11 mouse cellular contexts compared by ENCODE assay signal in the genomic region with DNA sequence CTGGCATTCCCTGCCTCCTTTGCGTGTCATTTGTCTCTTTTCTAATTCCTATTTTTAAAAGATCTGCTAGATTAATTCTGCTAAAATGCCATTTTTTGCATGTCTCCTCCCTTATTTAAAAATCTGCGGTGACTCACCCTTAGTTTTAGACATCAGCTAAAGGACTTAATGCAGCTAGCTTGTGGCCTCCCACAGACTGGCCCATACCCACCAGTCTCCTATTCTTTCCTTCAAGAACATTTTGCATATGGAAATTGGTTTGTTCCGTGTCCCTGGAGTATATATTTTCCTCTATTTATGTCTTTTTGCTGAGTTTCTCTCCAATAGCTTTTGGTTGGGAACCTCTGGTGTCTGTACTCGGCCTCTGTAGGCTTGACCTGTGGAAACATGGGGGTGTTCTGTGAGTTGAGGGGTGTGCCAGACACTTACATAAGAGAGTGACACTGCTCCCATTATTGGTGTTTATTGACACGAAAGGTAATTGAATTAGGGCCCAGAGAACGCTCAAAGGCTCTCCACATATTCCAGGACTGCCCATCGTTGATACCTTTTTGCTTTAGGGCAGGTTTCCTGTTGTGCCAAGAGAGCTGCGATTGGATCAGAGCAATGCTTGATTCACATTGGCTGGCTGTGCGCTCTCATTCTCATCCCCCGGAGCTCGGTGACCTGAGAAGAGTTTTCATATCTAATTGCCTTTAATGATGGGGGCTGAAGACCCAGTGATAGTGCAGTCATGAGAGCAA.
DNase-seq lines count a peak whose midpoint lies in the region; ATAC-seq and TF ChIP-seq lines count a peak whose summit lies in the region.
"Had no signal": no experiment of that assay in that cellular context is flagged by ENCODE, and none has a peak within 500 bp of the region (broad histone marks: within the 10 kb centered on the region; RNA-seq: fewer than 3 reads in every experiment).

No protein-coding gene starts in this region.

- peak overlapping the region; percentile 66; the same call in 1 of the 2 replicates for H3K27ac ChIP-seq in kidney, embryonic 14.5 days (ENCODE audit: low read depth, low read length)
- H3K27ac ChIP-seq in kidney, adult 2 months (ENCODE audit: insufficient read depth, low read depth, low read length), result no peak overlapping the region
- no peak overlapping the region for H3K27ac ChIP-seq in hindbrain, embryonic 11.5 days (ENCODE audit: low read depth, low read length)
- no peak overlapping the region; the same call in 1 of the 2 replicates for H3K27ac ChIP-seq in midbrain, postnatal 0 days (ENCODE audit: low read depth, low read length)
- H3K27ac ChIP-seq: liver, embryonic 12.5 days had no signal

- DNase-seq in cerebellum, postnatal 14 days, result no peak
- no peak for DNase-seq in kidney, adult 2 months
- DNase-seq in hindbrain, embryonic 11.5 days (ENCODE audit: low spot score), result no peak
- no peak for DNase-seq in midbrain, postnatal 0 days (ENCODE audit: low spot score)
- no peak for DNase-seq in testis, postnatal 10 days (ENCODE audit: low spot score)
- no peak for DNase-seq in right cerebral cortex, postnatal 4 days
- DNase-seq: kidney, adult 11 months had no signal

- no peaks in the 10 kb centered on the region for H3K27me3 ChIP-seq in kidney, embryonic 14.5 days (ENCODE audit: control insufficient read depth, insufficient read depth, low read length)
- H3K27me3 ChIP-seq in kidney, adult 2 months (replicated peaks; ENCODE audit: control insufficient read depth, insufficient read depth, low read length), result no peaks in the 10 kb centered on the region
- no peaks in the 10 kb centered on the region for H3K27me3 ChIP-seq in hindbrain, embryonic 11.5 days (ENCODE audit: control insufficient read depth, insufficient read depth, low read length)
- no peaks in the 10 kb centered on the region for H3K27me3 ChIP-seq in midbrain, postnatal 0 days (ENCODE audit: insufficient read depth, low read length)
- H3K27me3 ChIP-seq: liver, embryonic 12.5 days; Patski had no signal

- H3K36me3 ChIP-seq in kidney, embryonic 14.5 days (ENCODE audit: control insufficient read depth, insufficient read depth, low read length), result no peaks in the 10 kb centered on the region
- no peaks in the 10 kb centered on the region for H3K36me3 ChIP-seq in kidney, adult 2 months (ENCODE audit: control insufficient read depth, insufficient read depth, low read length)
- no peaks in the 10 kb centered on the region for H3K36me3 ChIP-seq in hindbrain, embryonic 11.5 days (ENCODE audit: control insufficient read depth, insufficient read depth, low read length)
- no peaks in the 10 kb centered on the region for H3K36me3 ChIP-seq in midbrain, postnatal 0 days (ENCODE audit: insufficient read depth, low read length)
- H3K36me3 ChIP-seq: liver, embryonic 12.5 days had no signal

- H3K4me1 ChIP-seq in kidney, embryonic 14.5 days (ENCODE audit: control insufficient read depth, insufficient read depth, low read length), result peaks cover 26% of the 10 kb centered on the region
- H3K4me1 ChIP-seq in kidney, adult 2 months (ENCODE audit: control insufficient read depth, insufficient read depth, low read length), result no peaks in the 10 kb centered on the region
- peaks cover 13% of the 10 kb centered on the region for H3K4me1 ChIP-seq in hindbrain, embryonic 11.5 days (replicated peaks; ENCODE audit: control insufficient read depth, insufficient read depth, low read length)
- H3K4me1 ChIP-seq in midbrain, postnatal 0 days (ENCODE audit: insufficient read depth, low read length), result peaks cover 30% of the 10 kb centered on the region

- ATAC-seq in cerebellum, adult (ENCODE audit: insufficient number of reproducible peaks, low FRiP score, low TSS enrichment), result peak; percentile 33; the same call in 1 of the 2 replicates
- ATAC-seq in kidney, embryonic 14.5 days (ENCODE audit: low FRiP score, low TSS enrichment), result no peak
- peak; percentile 34; the same call in 1 of the 2 replicates for ATAC-seq in hindbrain, embryonic 11.5 days (ENCODE audit: low FRiP score)
- no peak for ATAC-seq in midbrain, postnatal 0 days (ENCODE audit: low FRiP score)
- ATAC-seq: liver, embryonic 12.5 days had no signal

- no peak for TF ChIP-seq CTCF in kidney, adult 2 months (conservative IDR thresholded peaks at IDR 0.05; ENCODE audit: insufficient read depth, insufficient read length, low read depth, low read length)
- TF ChIP-seq CTCF in midbrain, postnatal 0 days (IDR thresholded peaks at IDR 0.05), result no peak

- H3K4me3 ChIP-seq in kidney, embryonic 14.5 days (ENCODE audit: low read length), result no peak overlapping the region
- H3K4me3 ChIP-seq in kidney, adult 2 months (ENCODE audit: insufficient read depth, low read depth, low read length), result no peak overlapping the region
- no peak overlapping the region for H3K4me3 ChIP-seq in hindbrain, embryonic 11.5 days (ENCODE audit: low read depth, low read length)
- no peak overlapping the region for H3K4me3 ChIP-seq in midbrain, postnatal 0 days (ENCODE audit: low read depth, low read length)
- H3K4me3 ChIP-seq: liver, embryonic 12.5 days had no signal

- WGBS in kidney, embryonic 14.5 days, result 33% methylated on average over 11 of the region's 11 CpGs
- 61% methylated on average over 11 of the region's 11 CpGs for WGBS in kidney, adult 2 months
- 43% methylated on average over 11 of the region's 11 CpGs for WGBS in hindbrain, embryonic 11.5 days
- WGBS in midbrain, postnatal 0 days, result 39% methylated on average over 11 of the region's 11 CpGs

- H3K9me3 ChIP-seq in kidney, embryonic 14.5 days (ENCODE audit: control insufficient read depth, low read length), result no peaks in the 10 kb centered on the region
- no peaks in the 10 kb centered on the region for H3K9me3 ChIP-seq in hindbrain, embryonic 11.5 days (ENCODE audit: control insufficient read depth, low read length)
- H3K9me3 ChIP-seq in midbrain, postnatal 0 days (ENCODE audit: low read length), result no peaks in the 10 kb centered on the region
- H3K9me3 ChIP-seq: liver, embryonic 12.5 days had no signal

- no peak for TF ChIP-seq POLR2A in kidney, adult 2 months (IDR thresholded peaks at IDR 0.05; ENCODE audit: low read depth, low read length)

- H3K4me2 ChIP-seq in kidney, embryonic 14.5 days (replicated peaks; ENCODE audit: low read depth, low read length), result peak overlapping the region; percentile 29
- H3K4me2 ChIP-seq in hindbrain, embryonic 11.5 days (replicated peaks; ENCODE audit: low read depth, low read length), result no peak overlapping the region
- H3K4me2 ChIP-seq in midbrain, postnatal 0 days (ENCODE audit: low read depth, low read length, poor library complexity, severe bottlenecking), result peak overlapping the region; percentile 35

- H3K9ac ChIP-seq in kidney, embryonic 14.5 days (ENCODE audit: low read depth, low read length), result no peak overlapping the region
- no peak overlapping the region for H3K9ac ChIP-seq in hindbrain, embryonic 11.5 days (ENCODE audit: low read depth, low read length)
- H3K9ac ChIP-seq in midbrain, postnatal 0 days (replicated peaks; ENCODE audit: low read length, poor library complexity, severe bottlenecking), result no peak overlapping the region
- H3K9ac ChIP-seq: liver, embryonic 12.5 days had no signal

Comparison
In these comparisons a context has a peak if more than half of its experiments do, and no peak if none do; other contexts are left out.
1. ATAC-seq: peak in cerebellum, adult (single experiment) and hindbrain, embryonic 11.5 days (single experiment); none in kidney, embryonic 14.5 days (single experiment) and midbrain, postnatal 0 days (single experiment).